Mouse (Mus musculus) adrenal gland, postnatal 14 days (tissue): ENCODE measurements at regions not wholly inside any gene's neighbourhood (a gene's known extent, or its start where the extent isn't known, plus 50 kb on each side); places are given as distances from the start of the nearest gene placed in this dataset.
A peak's percentile ranks its signal among the peaks of the same experiment; 100 is the strongest.
"Not testable (repeated sequence)": the region's sequence is repeated elsewhere in the genome, so short reads cannot be mapped to it uniquely, and the experiment has no call there.

Experiments used
- DNase-seq: peaks from one replicate; pipeline ENCODE4 v3.0.0; 2021; ENCODE audit warnings: mixed read lengths

DNA sequence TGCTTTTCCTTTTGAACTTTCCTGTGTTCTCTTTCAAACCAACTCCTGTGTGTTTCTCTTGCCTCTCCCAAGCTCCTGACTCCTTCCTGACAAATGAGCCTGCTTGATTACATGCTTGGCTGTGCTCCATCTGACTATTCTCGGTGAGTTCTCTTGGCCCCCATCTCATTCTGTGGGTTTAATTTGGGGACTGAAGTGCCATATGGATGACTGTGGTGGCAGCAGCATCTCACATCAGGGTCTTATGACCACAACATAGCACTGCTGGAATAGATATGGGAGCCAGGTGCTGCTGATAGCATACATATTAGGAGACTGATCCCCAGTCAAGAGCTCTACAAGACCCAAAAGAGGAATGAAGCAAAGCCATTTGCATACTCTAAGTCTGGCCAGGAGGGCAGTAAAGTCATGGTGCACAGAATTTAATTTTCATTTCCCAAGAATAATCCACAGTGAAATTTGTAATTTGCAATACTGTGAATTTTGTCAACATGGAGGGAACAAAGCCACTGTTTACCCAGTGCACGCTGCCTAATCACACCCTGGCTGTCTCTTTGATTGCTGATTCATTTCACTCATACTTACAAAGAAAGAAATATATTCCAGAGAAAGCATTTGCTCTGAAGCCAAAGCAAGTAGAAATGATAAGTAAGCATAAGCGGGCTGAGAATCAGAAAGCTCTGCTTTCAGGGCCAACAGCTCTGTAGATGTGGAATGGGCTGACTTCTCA is 1478.4 kb upstream of the Gm7489 start:
- no peak for DNase-seq

DNA sequence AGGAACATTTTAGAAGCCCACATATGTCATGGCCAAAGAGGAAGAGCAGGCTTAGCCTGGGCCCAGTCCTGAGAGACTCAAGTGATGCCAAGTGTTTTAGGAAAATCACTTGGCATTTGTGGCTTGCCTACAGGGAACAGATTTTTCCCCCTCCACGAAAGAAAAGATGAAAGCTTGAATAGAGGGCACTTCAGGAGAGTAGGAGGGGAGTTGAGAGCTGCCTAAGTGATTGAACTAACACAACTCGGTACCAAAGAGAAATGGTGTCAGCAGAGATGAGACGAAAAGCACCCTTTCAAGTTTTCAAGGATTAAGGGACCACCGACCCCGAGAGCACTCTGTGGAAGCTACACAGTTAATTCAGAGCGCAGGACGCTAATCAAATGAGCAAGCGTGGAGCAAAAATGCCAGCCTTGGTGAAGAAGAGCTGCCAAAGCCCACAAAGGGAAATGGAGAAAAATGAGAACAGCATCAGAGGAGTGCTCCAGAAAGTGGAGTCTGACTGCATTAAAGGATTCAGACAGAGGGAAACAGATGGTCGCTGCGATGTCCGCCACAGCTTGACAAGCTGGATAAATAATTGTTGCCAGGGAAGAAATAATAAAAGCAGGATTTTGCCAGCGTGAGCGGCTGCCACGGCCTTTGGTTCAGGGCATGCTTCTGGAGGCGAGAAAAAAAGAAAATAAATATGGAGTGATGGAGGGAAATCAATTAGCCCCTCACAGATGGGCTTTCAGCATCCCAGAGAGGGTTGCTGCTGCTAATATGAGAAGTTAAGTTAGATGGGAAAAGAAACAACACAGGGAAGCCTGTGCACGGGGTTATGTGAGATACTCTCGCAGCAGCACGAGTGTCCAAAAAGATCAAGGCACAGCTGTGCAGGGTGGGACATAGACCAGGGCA is 1471.6 kb upstream of the Gm7489 start:
- no peak for DNase-seq

DNA sequence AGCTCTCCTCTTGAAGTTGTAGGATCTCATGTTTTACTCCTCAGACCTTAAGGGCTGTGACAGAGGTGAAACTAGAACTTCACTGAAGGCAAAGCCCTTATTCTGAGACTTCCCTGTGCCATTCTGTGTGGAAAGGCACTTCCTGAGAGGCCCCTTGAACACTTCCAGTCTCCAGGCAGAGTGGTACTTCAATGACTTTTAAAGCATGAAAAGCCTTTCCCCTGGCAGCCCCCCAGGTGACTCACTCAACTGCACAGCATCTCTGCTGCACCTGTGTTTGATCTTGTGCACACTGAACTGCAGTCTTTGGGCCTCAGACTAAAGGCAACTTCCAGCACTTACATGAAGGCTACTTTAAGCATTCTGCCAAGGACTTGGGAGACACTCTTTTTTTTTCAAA is 1458.7 kb upstream of the Gm7489 start:
- no peak for DNase-seq

DNA sequence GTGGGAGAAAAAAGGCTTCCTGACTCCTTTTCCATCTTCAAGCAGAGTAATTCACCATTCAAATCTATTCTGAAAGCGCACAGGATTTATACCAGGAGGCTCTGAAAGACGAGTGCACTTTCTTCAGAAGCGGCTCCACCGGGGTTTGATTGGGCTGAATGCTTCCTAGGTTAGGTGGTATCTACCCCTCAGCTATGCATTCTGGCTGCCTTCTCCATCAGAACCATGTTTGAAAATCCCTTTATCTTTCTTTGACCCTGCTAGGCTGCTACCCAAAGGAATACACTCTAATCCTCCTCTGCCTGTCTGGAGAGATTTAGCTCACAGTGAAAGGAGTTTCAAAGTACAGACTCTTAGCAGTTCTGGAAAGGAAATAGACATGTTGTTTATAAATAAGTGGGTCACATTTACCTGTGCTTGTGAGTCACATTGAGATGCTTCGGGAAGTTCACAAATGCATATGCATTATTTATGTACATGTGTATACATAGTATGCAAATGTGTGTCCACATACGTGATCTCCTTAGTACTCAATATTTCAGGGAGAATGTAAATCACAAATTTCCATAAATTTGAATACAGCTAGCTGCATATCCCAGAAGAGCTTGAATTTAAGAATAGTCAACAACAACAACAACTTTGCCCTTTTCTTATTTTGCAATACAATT is 1454.1 kb upstream of the Gm7489 start:
- DNase-seq, result no peak

DNA sequence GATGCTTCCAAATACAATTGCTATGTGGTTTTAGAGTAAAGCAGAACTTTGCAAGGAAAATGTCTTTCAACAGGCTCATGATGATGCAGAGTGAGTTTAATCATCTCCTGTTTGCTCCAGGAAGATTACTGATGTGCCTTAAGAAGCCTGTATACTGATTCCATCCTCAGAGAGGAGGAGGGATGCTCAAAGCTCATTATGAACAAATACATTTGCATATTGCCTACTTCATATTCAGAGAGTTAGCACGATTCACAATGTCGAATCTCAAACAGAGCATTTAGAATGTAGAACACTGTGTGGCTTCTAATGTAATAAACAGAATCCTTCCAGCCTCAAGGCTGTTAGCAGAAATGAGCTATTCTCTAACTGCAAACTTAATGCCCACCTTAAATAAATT is 1451.1 kb upstream of the Gm7489 start:
- DNase-seq, result no peak

DNA sequence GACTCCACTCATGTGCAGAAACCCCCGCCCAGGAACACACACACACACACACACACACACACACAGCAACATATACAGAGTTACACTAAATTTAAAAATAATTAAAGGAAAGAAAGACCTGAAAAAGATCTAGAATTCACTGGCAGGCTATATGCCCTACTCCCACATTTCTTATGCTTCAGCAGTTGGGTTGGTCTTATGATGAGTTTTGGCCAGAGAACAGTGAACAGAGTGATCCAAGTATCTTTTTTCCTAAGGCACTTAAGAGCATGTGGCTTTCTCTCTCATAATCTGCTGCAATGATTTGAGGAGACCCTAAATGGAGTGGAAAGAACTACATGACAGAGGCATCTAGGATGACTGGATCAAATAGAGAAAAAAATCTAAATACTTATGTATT is 1446.3 kb upstream of the Gm7489 start:
- DNase-seq, result no peak

DNA sequence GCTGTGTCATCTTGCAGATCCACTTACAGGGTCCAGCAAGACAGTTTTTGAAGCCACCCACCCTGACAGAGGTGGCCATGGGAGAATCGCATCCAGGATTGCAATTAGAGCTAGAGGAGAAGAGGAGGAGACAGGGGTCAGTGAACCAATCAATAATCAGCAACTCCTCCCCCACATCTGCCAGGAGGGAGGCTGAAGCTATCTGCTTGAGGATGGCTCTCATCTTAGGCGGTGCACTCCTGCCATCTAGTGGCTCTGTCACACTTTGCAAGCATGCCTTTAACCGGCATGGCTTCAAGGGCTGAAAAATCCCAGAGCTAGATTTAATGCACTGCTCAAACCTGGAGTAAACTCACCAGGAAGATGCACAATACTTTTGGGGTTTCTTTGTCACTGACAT is 1425.9 kb upstream of the Gm7489 start:
- DNase-seq, result peak; percentile 84

DNA sequence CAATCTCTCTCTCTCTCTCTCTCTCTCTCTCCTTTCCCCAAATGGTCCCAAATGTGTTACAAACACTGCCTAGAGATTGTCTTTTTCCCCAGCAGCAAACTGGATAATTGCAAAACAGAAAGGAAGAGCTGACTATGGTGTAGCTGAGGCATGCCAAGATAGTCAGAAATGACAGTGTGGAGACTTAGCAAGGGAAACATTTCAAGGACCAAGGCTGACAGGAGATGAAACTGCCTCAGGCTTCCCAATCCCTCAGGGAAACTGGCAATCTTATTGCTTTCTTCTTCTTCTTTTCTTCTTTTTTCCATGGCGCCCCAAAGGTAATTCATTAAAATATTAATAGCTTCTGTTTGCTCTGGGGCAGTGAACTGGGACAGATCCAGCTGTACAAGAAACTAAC is 1425.4 kb upstream of the Gm7489 start:
- no peak for DNase-seq

DNA sequence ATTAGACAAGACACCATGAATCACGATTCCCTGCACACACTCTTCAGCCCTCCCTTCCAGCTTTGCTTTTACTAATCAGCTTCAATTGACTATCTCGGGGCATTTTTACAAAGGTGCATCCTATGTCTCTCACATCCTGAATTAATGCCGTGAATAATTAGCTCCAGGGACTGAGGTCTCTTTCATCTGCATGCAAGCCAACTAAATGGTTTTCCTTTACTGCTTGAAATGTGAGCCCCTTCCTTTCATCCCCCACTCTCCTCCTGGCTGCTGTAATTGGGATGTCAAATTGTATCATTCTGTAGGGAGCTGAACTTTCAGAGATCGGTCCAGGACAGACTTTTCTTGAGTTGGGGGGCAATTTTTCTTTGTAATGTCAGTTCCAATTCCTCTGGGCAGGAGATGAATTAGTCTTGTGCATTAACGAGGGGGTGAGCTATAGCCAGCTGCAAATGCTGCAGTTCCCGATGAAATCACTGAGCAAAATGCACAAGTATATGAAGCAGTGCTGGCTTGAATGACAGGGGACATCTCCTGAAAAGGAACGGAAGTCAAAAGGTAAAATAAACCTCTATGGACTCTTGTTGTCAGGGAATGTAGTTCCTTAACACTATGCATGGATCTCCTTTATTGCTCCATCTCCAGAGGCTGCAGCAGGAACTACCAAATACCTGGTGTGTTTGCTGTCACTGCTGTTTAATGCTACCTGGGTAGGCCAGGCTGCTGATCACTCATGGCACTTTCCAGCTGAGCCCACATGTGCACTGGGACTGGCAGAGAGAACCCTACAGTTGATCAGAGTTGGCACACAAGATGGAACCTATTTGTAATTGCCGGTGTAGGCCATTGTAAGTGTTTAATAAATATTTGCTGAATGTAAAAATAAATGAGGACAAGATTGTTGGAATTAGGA is 1420.2 kb upstream of the Gm7489 start:
- no peak for DNase-seq

DNA sequence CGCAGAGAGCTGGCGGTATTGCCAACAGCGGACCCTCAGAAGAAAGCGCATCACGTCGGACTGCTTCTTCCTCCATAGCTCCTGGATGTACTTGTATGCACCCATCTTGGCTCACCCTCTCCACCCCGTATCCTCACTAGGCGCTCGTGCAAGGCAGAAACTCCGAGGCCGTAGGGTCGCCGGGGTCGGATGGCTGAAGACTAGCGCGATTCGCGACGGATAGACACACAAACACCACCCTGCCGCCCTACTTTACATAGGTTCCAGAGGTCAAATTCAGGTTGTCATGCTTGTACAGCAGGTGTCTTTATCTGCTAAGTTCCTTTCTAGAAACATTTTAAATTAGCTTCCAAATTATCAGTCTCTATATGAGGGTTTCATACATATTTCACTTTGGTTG is 1406.6 kb upstream of the Gm7489 start:
- DNase-seq, result not testable (repeated sequence)

DNA sequence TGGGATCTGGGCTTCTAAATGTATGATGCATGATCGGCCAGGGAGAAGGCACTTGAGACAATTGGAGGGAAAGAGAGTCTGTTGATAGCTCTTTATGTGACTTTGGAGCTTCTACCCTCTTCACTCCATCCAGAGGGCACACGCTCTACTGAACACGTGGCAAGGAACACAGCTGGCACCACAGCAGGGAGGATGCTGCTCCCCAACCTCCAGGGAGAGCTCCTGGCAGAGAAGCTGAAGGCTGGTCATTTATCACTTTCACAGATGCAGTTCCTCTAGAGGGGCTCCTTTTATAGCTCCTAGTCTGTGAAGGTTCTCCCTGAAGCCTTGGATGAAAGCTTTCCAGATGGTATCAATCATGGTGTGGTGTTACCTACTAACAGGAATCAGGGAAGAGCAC is 1403.9 kb upstream of the Gm7489 start:
- no peak for DNase-seq

DNA sequence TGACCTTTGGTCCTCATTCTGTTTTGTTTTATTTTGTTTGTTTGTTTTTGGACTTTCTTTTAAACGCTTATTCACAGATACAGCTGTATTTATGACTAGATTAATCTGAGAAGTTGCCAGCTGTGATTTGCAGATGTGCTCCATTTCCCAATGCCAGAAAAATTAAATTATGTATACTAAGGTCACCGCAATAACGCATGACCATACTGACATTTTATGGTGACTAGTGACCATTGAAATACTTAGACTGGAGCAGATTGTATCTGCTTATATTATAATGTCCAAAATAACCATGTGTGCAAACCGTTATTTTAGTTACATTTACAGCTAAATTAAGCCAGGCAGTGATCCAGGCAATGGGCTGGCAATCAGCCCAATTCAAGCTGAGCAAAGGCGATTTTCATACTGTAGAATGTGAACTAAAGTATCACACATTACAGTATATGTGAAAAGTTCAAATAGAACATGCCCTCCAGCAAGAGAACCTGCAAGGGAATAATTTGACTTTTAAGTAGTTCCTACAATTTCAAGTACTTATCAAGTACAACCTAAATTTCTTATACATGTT is 1401.0 kb upstream of the Gm7489 start:
- no peak for DNase-seq

DNA sequence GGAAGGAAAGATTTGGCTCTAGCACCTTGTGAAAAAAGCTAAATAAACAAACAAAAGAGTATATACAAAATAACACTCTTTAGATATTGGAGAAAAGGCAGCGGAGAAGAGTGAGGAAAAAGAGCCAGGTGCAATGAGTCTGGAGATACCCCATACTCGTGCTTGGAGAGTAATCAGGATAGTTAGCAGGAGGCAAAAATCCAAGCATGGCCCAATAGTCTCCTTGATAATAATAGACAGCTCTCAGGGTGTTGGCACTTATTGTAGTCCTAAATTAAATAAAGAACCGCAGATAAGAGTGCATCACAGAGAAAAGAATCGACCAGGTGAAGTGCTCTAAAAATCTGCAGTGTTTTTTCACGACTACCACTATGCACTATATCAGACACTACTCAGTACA is 1400.4 kb upstream of the Gm7489 start:
- DNase-seq, result no peak

DNA sequence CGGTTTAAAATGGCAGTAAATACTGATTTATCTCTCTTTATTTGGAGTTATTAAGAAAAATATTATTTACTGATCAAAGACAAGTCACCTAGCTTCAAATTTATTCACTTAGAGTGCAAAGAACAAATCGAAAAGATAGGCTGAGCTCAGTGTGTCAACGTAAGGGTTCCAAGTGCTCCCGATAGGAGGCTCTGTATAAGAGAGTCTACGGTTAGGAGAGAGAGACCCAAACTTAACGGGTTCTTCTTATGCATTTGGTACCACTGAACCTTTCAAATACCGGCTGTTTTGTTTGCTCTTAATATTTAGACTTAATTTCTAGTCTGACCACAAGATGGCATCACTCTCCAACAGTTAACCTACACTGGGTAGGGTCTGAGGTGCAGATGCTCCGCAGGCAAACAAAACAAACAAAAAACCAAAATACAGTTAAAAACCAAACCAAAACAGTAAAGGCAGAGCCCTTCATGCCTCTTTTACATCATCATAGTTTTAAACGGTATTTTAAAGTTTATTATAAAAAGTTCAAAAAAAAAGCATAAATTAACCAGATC is 1379.4 kb upstream of the Gm7489 start:
- DNase-seq, result peak; percentile 10

DNA sequence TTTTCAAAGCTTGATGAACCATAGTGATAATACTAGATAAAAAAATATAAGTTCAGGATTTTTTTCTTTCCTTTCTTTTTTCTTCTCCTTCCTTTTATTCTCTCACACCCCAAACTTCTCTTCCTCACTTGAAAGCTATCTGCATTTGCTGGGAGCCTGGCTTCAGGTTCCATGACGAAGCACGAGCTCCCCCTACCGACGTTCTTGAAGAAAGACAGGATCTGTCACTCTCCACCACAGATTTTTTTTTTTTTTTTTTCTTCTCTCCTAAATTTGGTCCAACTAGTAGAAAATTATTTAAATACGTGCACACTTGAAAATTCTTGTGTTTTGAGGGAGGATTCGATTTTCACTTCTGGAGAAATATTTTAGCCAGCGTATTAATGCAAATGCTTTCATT is 1377.8 kb upstream of the Gm7489 start:
- DNase-seq, result peak; percentile 64

DNA sequence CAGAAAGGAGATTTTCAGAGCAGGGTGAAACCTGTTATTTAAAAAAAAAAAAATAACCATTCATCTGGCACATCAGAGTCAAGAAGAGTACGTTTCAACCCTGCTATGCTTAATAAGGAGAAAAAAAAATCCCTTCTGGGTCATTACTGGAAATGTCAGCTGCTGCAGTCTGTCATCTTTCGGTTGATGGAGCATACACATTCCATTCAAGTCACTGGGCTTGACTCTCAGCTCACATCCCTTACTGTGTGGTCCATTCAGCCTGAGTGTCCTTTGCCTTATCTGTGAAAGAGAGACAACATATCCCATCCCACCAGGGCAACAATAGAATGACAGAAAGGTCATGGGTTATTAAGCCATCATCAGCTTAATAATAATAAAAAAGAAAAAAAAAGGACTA is 1376.1 kb upstream of the Gm7489 start:
- DNase-seq, result no peak

DNA sequence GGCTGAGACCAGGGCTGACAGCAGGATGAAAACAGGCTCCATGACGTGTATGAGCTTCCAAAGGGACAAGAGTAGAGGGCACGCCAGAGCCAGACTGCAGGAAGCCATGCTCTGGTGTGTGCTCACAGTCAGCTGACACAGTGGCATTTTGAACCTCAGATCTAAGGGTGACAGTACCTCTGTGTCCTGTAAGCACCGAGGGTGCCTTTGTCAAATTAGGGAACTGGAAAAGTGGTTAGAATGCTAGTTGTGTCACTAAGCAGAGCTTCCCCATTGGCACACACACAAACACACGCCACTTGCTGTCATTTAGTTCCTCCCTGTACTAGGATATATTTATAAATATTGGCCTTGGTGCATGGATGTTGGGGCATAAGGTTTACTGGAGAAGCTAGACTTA is 1374.6 kb upstream of the Gm7489 start:
- DNase-seq, result no peak

DNA sequence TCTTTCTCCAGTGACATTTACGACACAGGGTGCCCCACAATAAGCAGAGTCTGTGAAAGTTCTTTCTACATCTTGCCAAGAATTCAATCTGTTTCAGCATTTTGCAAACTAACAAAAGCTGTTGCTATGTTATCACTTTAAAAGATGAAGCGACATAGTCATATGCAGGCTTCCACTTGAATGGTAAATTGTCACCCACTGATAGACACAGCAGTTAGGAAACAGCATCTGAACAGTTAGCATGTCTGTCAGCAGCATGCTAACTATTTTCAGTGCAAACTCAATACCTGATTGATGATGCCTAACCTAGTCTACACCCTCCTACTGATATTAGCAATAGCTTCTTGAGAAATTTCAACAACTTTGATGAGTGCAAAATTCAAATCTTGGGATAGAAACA is 1348.1 kb upstream of the Gm7489 start:
- DNase-seq, result no peak

DNA sequence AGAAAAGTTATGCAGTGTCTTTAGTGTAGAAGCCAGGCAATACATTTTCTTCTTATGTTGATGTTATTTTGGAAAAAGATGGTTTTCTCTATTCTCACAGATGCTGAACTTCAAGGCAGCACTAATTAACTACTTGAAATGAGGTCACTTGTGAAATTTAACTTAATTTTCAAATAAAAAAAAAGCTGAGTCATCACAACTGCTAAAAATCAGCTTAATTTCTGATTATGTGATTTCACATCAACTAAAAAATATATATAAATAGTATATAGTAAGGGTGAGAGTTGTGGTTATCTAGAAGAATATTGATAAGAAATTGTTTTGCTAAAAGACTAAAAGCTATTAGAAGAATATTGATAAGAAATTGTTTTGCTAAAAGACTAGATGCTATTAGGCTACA is 1326.0 kb upstream of the Gm7489 start:
- DNase-seq, result no peak

DNA sequence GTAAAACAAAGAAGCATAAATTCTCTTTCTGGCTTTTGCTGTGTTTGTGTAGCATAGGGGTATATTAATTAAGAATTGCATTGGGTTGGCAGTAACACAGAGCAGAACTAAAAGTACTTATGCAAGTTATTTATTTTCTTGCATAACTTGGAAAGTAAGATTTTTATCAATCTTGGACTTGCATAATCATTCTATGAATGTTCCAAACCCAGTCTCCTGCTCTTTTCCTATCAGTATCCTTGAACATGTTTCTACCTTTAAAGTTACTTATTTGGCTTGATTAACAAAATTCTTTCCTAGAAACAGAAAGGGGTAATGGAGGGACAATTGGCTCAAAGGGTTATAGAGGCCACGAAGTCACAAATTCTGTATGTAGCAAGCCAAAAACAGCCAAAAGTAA is 1320.6 kb upstream of the Gm7489 start:
- no peak for DNase-seq

DNA sequence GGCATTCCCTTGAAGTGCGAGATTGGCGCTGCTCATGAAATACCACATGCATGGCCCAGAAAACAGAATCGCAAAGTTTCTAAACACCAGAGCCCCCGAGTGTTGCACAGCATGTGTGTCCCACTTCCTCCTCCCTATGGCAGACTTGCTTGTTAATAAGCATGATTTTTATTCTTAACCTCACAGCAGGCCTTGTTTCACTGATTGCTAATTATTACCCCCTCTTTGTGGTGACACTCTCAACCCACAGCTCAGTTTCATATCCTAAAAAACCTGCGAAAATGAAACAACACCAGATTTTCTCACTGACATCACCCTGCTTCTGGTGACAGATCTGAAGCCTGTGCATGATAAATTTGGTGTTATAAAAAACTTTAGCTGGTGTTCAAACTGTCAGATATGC is 1319.3 kb upstream of the Gm7489 start:
- DNase-seq, result no peak

DNA sequence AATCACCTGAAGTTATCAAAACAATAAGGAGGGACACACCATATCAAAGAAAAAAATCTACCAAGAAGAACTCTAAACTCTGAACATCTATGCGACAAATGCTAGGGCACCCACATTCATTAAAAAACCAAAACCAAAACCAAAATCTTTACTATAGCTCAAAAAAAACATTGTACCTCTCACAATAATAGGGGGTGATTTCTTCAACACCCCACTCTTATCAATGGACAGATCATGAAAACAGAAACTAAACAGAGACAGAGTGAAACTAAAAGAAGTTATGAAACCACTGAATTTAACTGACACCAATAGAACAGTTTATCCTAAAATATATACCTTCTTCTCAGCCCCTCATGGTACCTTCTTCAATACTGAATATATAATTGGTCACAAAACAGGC is 1314.5 kb upstream of the Gm7489 start:
- no peak for DNase-seq
